Mouse (Mus musculus) kidney, adult 2 months (tissue): ENCODE data around the gene Fam78a. TPM values are rescaled to one million over a fixed set of nuclear protein-coding genes. Genes with fewer than 3 reads are reported as not detected.
A peak's percentile ranks its signal among the peaks of the same experiment; 100 is the strongest.

ENCODE experiments used
- DNase-seq: peaks from one replicate; pipeline ENCODE4 v3.0.0; 2021
- H3K27ac ChIP-seq: fragments of 200-500 bp; 2 replicates; pipeline ENCODE4 v1.5.1; 2012; ENCODE audit warnings: low read depth, low read length, control low read depth, inconsistent platforms; ENCODE audit not compliant: insufficient read depth
- H3K27me3 ChIP-seq: fragments of 200-500 bp; replicated peaks from 2 replicates; pipeline ENCODE4 v1.6.1; 2012; ENCODE audit warnings: mild to moderate bottlenecking, moderate library complexity, low read length, inconsistent platforms; ENCODE audit not compliant: control insufficient read depth, insufficient read depth
- H3K36me3 ChIP-seq: fragments of 200-500 bp; 2 replicates; pipeline ENCODE4 v1.6.1; 2012; ENCODE audit warnings: mild to moderate bottlenecking, moderate library complexity, low read length, inconsistent platforms; ENCODE audit not compliant: control insufficient read depth, insufficient read depth
- H3K4me1 ChIP-seq: fragments of 200-500 bp; 2 replicates; pipeline ENCODE4 v1.6.1; 2011; ENCODE audit warnings: low read length; ENCODE audit not compliant: control insufficient read depth, insufficient read depth
- H3K4me3 ChIP-seq: fragments of 200-500 bp; 2 replicates; pipeline ENCODE4 v1.5.1; 2011; ENCODE audit warnings: mild to moderate bottlenecking, low read depth, low read length, control low read depth; ENCODE audit not compliant: insufficient read depth
- CTCF ChIP-seq: fragments of 200-500 bp; conservative IDR thresholded peaks from 2 replicates; pipeline ENCODE4 v1.5.1; 2011; ENCODE audit warnings: low read depth, mild to moderate bottlenecking, control low read depth, low read length, moderate library complexity, mixed read lengths; ENCODE audit not compliant: insufficient read depth, insufficient read length
- POLR2A ChIP-seq: fragments of 200-500 bp; IDR thresholded peaks from one replicate; pipeline ENCODE4 v1.6.1; 2011; ENCODE audit warnings: low read depth, low read length, control low read depth
- WGBS: fragments of 180-500 bp; shearing (Covaris S2); methylation state at CpG from one replicate; pipeline ENCODE4 v1.1.7; 2018; 5-methylcytosine and 5-hydroxymethylcytosine counted together
- polyA plus RNA-seq: library from polyadenylated mRNA; depleted of rRNA; stranded (reverse); fragments of >200 nt; gene quantifications from 2 replicates; pipeline ENCODE4 v1.2.3, GENCODE M21; 2012; rRNA removed

Gene Fam78a
- 2.6 and 4.9 TPM in 2 replicates for polyA plus RNA-seq

GRCm38 (mm10) chr2:32084111-32084871 is at the start of gene Fam78a:
Gene Fam78a (minus strand): TSS chr2:32084857.
- H3K27ac ChIP-seq: no peak within 1 kb of the TSS
- no peak for TF ChIP-seq POLR2A
- TF ChIP-seq CTCF: no peak
- no peaks in the 10 kb centered on the region for H3K27me3 ChIP-seq
- H3K36me3 ChIP-seq: no peaks in the 10 kb centered on the region
- H3K4me3 ChIP-seq: peak within 1 kb of the TSS; percentile 75
- 0 out of 2 replicates have a peak, but pooled peaks cover under 1% of the 10 kb centered on the region for H3K4me1 ChIP-seq
- DNase-seq: no peak
- WGBS: 1% methylated on average over 68 of the region's 68 CpGs

GRCm38 (mm10) chr2:32134039-32134438 is 49.4 kb upstream of the Fam78a start:
- 0% methylated on average over 2 of the region's 2 CpGs for WGBS
- Histone ChIP-seq H3K36me3 (no peaks in the 10 kb centered on the region), H3K4me3 (no peak overlapping the region), H3K27me3 (no peaks in the 10 kb centered on the region), H3K4me1 (no peaks in the 10 kb centered on the region; the same call in 1 of the 2 replicates), H3K27ac (no peak overlapping the region)
- peak; percentile 95 for DNase-seq
- TF ChIP-seq POLR2A (no peak), CTCF (peak; percentile 93)

- Histone ChIP-seq H3K36me3 (no peaks in the 10 kb centered on the region), H3K27ac (no peak overlapping the region), H3K4me1 (no peaks in the 10 kb centered on the region; the same call in 1 of the 2 replicates), H3K4me3 (no peak overlapping the region), H3K27me3 (no peaks in the 10 kb centered on the region)
- peak; percentile 81 for DNase-seq
- WGBS: 7% methylated on average over 12 of the region's 12 CpGs
- no peak for TF ChIP-seq CTCF
These were observed 47.9 kb upstream of the Fam78a start for GRCm38 (mm10) chr2:32132567-32132992.

- 62% methylated on average over 6 of the region's 6 CpGs for WGBS
- TF ChIP-seq CTCF (no peak), POLR2A (no peak)
These were observed 47.4 kb upstream of the Fam78a start for GRCm38 (mm10) chr2:32131866-32132566.

GRCm38 (mm10) chr2:32131205-32131834 is 46.7 kb upstream of the Fam78a start:
- 87% methylated on average over 9 of the region's 9 CpGs for WGBS
- H3K27me3 ChIP-seq: no peaks in the 10 kb centered on the region
- no peak overlapping the region for H3K27ac ChIP-seq
- H3K4me3 ChIP-seq: no peak overlapping the region
- no peak for DNase-seq
- no peaks in the 10 kb centered on the region for H3K36me3 ChIP-seq
- no peaks in the 10 kb centered on the region for H3K4me1 ChIP-seq
- TF ChIP-seq POLR2A (no peak), CTCF (no peak)

More at GRCm38 (mm10) chr2:32131866-32132566, 47.4 kb upstream of the Fam78a start:
- no peaks in the 10 kb centered on the region for H3K36me3 ChIP-seq
- H3K27me3 ChIP-seq: no peaks in the 10 kb centered on the region
- H3K4me1 ChIP-seq: no peaks in the 10 kb centered on the region
- DNase-seq: no peak
- no peak overlapping the region for H3K4me3 ChIP-seq
- H3K27ac ChIP-seq: no peak overlapping the region

- H3K27ac ChIP-seq: no peak overlapping the region
- no peaks in the 10 kb centered on the region for H3K4me1 ChIP-seq
- H3K4me3 ChIP-seq: no peak overlapping the region
- peak; percentile 66 for DNase-seq
- WGBS: 32% methylated on average over 6 of the region's 6 CpGs
- no peaks in the 10 kb centered on the region for H3K36me3 ChIP-seq
- no peak for TF ChIP-seq POLR2A
- peak; percentile 90 for TF ChIP-seq CTCF
- no peaks in the 10 kb centered on the region for H3K27me3 ChIP-seq
These were observed 45.8 kb upstream of the Fam78a start for GRCm38 (mm10) chr2:32130435-32130834.
